Mouse (Mus musculus): ENCODE data around the gene Tfe3.
A peak's percentile ranks its signal among the peaks of the same experiment; 100 is the strongest.
"Not testable (repeated sequence)": the region's sequence is repeated elsewhere in the genome, so short reads cannot be mapped to it uniquely, and the experiment has no call there.

The Tfe3 gene

DNA sequence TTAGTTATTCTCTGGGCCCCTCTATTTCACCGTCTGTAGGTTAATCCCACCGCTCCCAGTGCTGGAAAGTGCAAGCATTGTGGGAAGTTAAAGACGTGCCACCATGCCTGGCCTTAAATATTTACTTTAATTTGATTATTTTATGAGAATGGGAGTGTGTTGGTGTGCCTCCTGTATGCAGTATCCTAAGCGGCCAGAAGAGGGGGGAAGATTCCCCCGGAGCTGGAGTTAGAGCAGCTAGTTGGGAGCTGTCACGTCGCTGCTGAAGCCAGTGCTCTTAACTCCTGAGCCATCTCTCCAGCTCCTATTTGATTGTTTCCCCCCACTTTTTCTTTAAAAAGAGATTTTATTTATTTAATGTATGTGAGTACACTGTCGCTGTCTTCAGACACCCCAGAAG, 52.7 kb downstream of the Tfe3 start:
- not testable (repeated sequence) for DNase-seq (ENCODE audit: low spot score in 2 of 2)

- DNase-seq (ENCODE audit: low spot score in 2 of 2): peak; percentile 24 to 26
These were observed 59.8 kb downstream of the Tfe3 start, which contains the start of gene Kcnd1 for GRCm38 (mm10) chrX:7821865-7822779. Gene Kcnd1 (plus strand): TSS chrX:7822289.

Measured in left cerebral cortex, adult 9 months (tissue).